Mouse (Mus musculus): ENCODE measurements around the gene Rpsa. TPM values are rescaled to one million over a fixed set of nuclear protein-coding genes. Genes with fewer than 3 reads are reported as not detected.
"Not testable (repeated sequence)": the region's sequence is repeated elsewhere in the genome, so short reads cannot be mapped to it uniquely, and the experiment has no call there.

Gene Rpsa
- polyA plus RNA-seq, 1 experiment: 1,388 TPM

DNA sequence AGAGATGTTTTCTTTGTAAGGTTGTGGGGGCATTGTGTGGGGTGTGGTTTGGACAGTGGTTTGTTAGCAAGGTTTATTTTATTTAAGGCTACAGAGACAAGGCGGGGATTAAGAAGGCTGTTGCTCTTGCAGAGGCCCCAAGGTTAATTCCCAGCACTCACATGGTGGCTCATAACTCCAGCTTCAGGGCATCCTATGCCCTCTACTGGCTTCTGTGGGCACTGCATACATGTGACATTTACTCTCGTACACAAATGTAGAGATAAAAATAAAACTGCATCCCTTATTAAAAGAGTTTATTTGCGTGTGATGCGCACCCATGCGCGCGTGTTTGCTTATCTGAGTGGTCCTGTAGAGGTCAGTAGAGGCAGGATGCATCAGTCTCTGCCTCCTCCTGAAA is 38.4 kb upstream of the Rpsa start:
- WGBS: 86% methylated on average over 7 of the region's 7 CpGs
- Histone ChIP-seq H3K4me1 (ENCODE audit: control insufficient read depth, insufficient read depth, low read length) (no peaks in the 10 kb centered on the region), H3K4me3 (replicated peaks; ENCODE audit: extremely low read depth, low read depth, low read length) (no peak overlapping the region)
- TF ChIP-seq POLR2A (IDR thresholded peaks at IDR 0.05; ENCODE audit: borderline replicate concordance, extremely low read depth, low read depth, low read length): no peak
- TF ChIP-seq CTCF (IDR thresholded peaks at IDR 0.05; ENCODE audit: insufficient read depth, low read length): no peak
- DNase-seq: no peak

GRCm38 (mm10) chr9:120091086-120091485 is 36.4 kb upstream of the Rpsa start:
- DNase-seq: no peak
- WGBS: 66% methylated on average over 10 of the region's 10 CpGs
- H3K4me3 ChIP-seq (replicated peaks; ENCODE audit: extremely low read depth, low read depth, low read length): no peak overlapping the region
- no peak for TF ChIP-seq CTCF (IDR thresholded peaks at IDR 0.05; ENCODE audit: insufficient read depth, low read length)
- H3K4me1 ChIP-seq (ENCODE audit: control insufficient read depth, insufficient read depth, low read length): no peaks in the 10 kb centered on the region

GRCm38 (mm10) chr9:120091696-120092238 is 35.7 kb upstream of the Rpsa start, which contains the start of gene Ccr8:
TSS of gene Ccr8 (plus strand) at chr9:120092114.
- no peak for DNase-seq
- H3K4me1 ChIP-seq (ENCODE audit: control insufficient read depth, insufficient read depth, low read length): no peaks in the 10 kb centered on the region
- whole genome bisulfite sequencing: 70% methylated on average over 5 of the region's 5 CpGs
- TF ChIP-seq POLR2A (IDR thresholded peaks at IDR 0.05; ENCODE audit: borderline replicate concordance, extremely low read depth, low read depth, low read length) (no peak), CTCF (IDR thresholded peaks at IDR 0.05; ENCODE audit: insufficient read depth, low read length) (no peak)
- no peak within 1 kb of the TSS for H3K4me3 ChIP-seq (replicated peaks; ENCODE audit: extremely low read depth, low read depth, low read length)

DNA sequence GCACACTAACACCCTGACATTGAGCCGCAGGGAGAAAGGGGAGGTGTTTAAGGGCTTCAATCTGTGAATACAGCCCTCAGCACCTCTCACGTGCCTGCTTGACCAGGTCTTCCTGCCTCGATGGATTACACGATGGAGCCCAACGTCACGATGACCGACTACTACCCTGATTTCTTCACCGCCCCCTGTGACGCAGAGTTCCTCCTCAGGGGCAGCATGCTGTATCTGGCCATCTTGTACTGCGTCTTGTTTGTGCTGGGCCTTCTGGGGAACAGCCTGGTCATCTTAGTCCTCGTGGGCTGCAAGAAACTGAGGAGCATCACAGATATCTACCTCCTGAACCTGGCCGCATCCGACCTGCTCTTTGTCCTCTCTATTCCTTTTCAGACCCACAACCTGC is 33.8 kb upstream of the Rpsa start:
- H3K4me3 ChIP-seq (replicated peaks; ENCODE audit: extremely low read depth, low read depth, low read length): no peak overlapping the region
- DNase-seq: no peak
- no peak for TF ChIP-seq POLR2A (IDR thresholded peaks at IDR 0.05; ENCODE audit: borderline replicate concordance, extremely low read depth, low read depth, low read length)
- no peak for TF ChIP-seq CTCF (IDR thresholded peaks at IDR 0.05; ENCODE audit: insufficient read depth, low read length)
- WGBS: 87% methylated on average over 13 of the region's 13 CpGs
- no peaks in the 10 kb centered on the region for H3K4me1 ChIP-seq (ENCODE audit: control insufficient read depth, insufficient read depth, low read length)

GRCm38 (mm10) chr9:120095886-120096285 is 31.6 kb upstream of the Rpsa start:
- DNase-seq: no peak
- TF ChIP-seq CTCF (IDR thresholded peaks at IDR 0.05; ENCODE audit: insufficient read depth, low read length) (no peak), POLR2A (IDR thresholded peaks at IDR 0.05; ENCODE audit: borderline replicate concordance, extremely low read depth, low read depth, low read length) (no peak)
- WGBS: 38% methylated on average over 7 of the region's 7 CpGs
- no peak overlapping the region for H3K4me3 ChIP-seq (replicated peaks; ENCODE audit: extremely low read depth, low read depth, low read length)
- H3K4me1 ChIP-seq (ENCODE audit: control insufficient read depth, insufficient read depth, low read length): no peaks in the 10 kb centered on the region

- H3K4me3 ChIP-seq (replicated peaks; ENCODE audit: extremely low read depth, low read depth, low read length): no peak overlapping the region
- TF ChIP-seq CTCF (IDR thresholded peaks at IDR 0.05; ENCODE audit: insufficient read depth, low read length): peak; percentile 89
- TF ChIP-seq POLR2A (IDR thresholded peaks at IDR 0.05; ENCODE audit: borderline replicate concordance, extremely low read depth, low read depth, low read length): no peak
- WGBS: 19% methylated on average over 7 of the region's 7 CpGs
- peak; percentile 52 for DNase-seq
- no peaks in the 10 kb centered on the region for H3K4me1 ChIP-seq (ENCODE audit: control insufficient read depth, insufficient read depth, low read length)
Measured at GRCm38 (mm10) chr9:120098682-120099081, 28.8 kb upstream of the Rpsa start.

DNA sequence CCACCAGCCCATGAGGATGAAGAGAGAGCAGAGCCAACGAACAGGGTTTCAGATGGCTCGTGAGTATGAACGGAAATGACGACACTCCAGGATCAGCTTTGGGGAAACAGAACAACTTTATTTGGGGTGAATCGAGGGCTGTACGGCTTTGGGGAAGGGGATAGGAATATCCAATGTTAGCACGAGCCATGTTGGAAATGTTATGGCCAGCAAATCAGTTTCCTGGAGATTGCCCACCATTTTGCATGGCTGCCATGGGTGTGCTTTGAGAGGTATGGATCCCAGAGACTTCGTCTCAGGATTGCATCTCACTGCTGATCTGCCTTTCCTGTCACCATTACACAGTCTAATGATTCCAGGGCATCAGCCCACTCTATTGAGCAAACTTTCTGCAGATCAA is 28.2 kb upstream of the Rpsa start:
- Histone ChIP-seq H3K4me1 (ENCODE audit: control insufficient read depth, insufficient read depth, low read length) (no peaks in the 10 kb centered on the region), H3K4me3 (replicated peaks; ENCODE audit: extremely low read depth, low read depth, low read length) (no peak overlapping the region)
- no peak for TF ChIP-seq POLR2A (IDR thresholded peaks at IDR 0.05; ENCODE audit: borderline replicate concordance, extremely low read depth, low read depth, low read length)
- no peak for TF ChIP-seq CTCF (IDR thresholded peaks at IDR 0.05; ENCODE audit: insufficient read depth, low read length)
- DNase-seq: no peak
- 84% methylated on average over 8 of the region's 8 CpGs for WGBS

GRCm38 (mm10) chr9:120101165-120101564 is 26.3 kb upstream of the Rpsa start:
- TF ChIP-seq CTCF (IDR thresholded peaks at IDR 0.05; ENCODE audit: insufficient read depth, low read length) (no peak), POLR2A (IDR thresholded peaks at IDR 0.05; ENCODE audit: borderline replicate concordance, extremely low read depth, low read depth, low read length) (no peak)
- 95% methylated on average over 2 of the region's 2 CpGs for WGBS
- H3K4me3 ChIP-seq (replicated peaks; ENCODE audit: extremely low read depth, low read depth, low read length): no peak overlapping the region
- H3K4me1 ChIP-seq (ENCODE audit: control insufficient read depth, insufficient read depth, low read length): no peaks in the 10 kb centered on the region
- no peak for DNase-seq

DNA sequence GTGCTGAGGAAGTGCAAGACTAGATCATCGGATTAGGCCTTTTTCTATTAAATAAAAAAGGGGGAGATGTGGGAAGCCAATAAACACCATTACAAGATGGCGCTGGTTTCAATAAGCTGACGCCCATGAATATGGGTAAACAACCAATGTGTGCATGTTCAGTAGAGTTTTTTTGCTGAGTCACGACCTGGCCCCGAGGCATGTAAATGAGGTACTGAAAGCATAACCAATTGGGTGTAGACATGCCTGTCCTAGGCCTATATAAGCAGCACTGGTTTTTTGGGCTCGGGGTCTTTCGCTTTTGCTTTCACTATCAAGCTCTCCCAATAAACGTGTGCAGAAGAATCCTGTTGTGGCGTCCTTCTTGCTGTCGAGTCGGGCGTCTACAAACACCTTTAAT is 18.5 kb upstream of the Rpsa start:
- DNase-seq; H3K4me1 ChIP-seq (ENCODE audit: control insufficient read depth, insufficient read depth, low read length): not testable (repeated sequence)
- 92% methylated on average over 12 of the region's 12 CpGs for WGBS

GRCm38 (mm10) chr9:120110211-120111018 is 17.1 kb upstream of the Rpsa start, which contains the start of gene Slc25a38:
TSS of gene Slc25a38 (plus strand) at chr9:120110374.
- peak; percentile 92 for DNase-seq
- H3K4me1 ChIP-seq (ENCODE audit: control insufficient read depth, insufficient read depth, low read length): no peaks in the 10 kb centered on the region
- under 1% methylated on average over 62 of the region's 62 CpGs for WGBS
- peak within 1 kb of the TSS; percentile 84 for H3K4me3 ChIP-seq (replicated peaks; ENCODE audit: extremely low read depth, low read depth, low read length)
- TF ChIP-seq CTCF (IDR thresholded peaks at IDR 0.05; ENCODE audit: insufficient read depth, low read length) (peak; percentile 91), POLR2A (IDR thresholded peaks at IDR 0.05; ENCODE audit: borderline replicate concordance, extremely low read depth, low read depth, low read length) (peak; percentile 76; the same call in 1 of the 2 replicates)

More for the DNA sequence above, 18.5 kb upstream of the Rpsa start:
- not testable (repeated sequence) for H3K4me3 ChIP-seq (replicated peaks; ENCODE audit: extremely low read depth, low read depth, low read length)

All from lung, adult 2 months (tissue).